Mouse (Mus musculus) CH12.LX (cell line): ENCODE results near the gene Fgfr2. TPM values are rescaled to one million over a fixed set of nuclear protein-coding genes. Genes with fewer than 3 reads are reported as not detected.

Source experiments
- DNase-seq: peaks from one replicate; pipeline ENCODE4 v3.0.0-alpha.2; 2013; ENCODE audit errors: extremely low read depth
- H3K27ac ChIP-seq: 2 replicates; pipeline ENCODE4 v1.5.1; 2012; ENCODE audit warnings: low read depth, mild to moderate bottlenecking, control low read depth, moderate library complexity; ENCODE audit not compliant: insufficient read depth
- H3K27me3 ChIP-seq: replicated peaks from 2 replicates; pipeline ENCODE3; 2012; ENCODE audit warnings: inconsistent platforms
- H3K36me3 ChIP-seq, 2 experiments: replicated peaks in 1 of 2; 2 replicates each; pipeline versions ENCODE3 to v1.6.1; 2012; ENCODE audit warnings: inconsistent platforms in 1 of 2, low read length in 1 of 2, mild to moderate bottlenecking in 1 of 2, mixed read lengths in 1 of 2, moderate library complexity in 1 of 2; ENCODE audit not compliant: control insufficient read depth in 1 of 2, insufficient read depth in 1 of 2
- H3K4me1 ChIP-seq, 2 experiments: 2 replicates each; pipeline ENCODE4 v1.6.1; 2012; ENCODE audit warnings: inconsistent platforms in 1 of 2, moderate library complexity in 1 of 2; ENCODE audit not compliant: insufficient read depth in 2 of 2, control insufficient read depth in 1 of 2
- H3K4me2 ChIP-seq: 2 replicates; pipeline ENCODE4 v1.6.1; 2012; ENCODE audit warnings: low read depth, mild to moderate bottlenecking, control low read depth; ENCODE audit not compliant: poor library complexity, insufficient read depth, severe bottlenecking
- H3K4me3 ChIP-seq, 3 experiments: fragments of 150-350 bp in 1 of 3; sonication (generic) in 1 of 3; replicated peaks in 1 of 3; 2 replicates each; pipeline versions ENCODE3 to v1.5.1; 2011 to 2012; ENCODE audit warnings: low read depth in 2 of 3, low read length in 2 of 3, mild to moderate bottlenecking in 2 of 3, moderate library complexity in 2 of 3, control low read depth in 1 of 3, improper control_type of control experiment in 1 of 3, inconsistent platforms in 1 of 3, mixed read lengths in 1 of 3; ENCODE audit not compliant: poor library complexity in 1 of 3
- H3K79me2 ChIP-seq: replicated peaks from 2 replicates; pipeline ENCODE4 v1.6.1; 2012; ENCODE audit warnings: mild to moderate bottlenecking, moderate library complexity; ENCODE audit not compliant: control insufficient read depth, poor library complexity, insufficient read depth, severe bottlenecking; ENCODE audit errors: extremely low read depth
- H3K9ac ChIP-seq: 2 replicates; pipeline ENCODE4 v1.6.1; 2012; ENCODE audit warnings: low read depth, mild to moderate bottlenecking, control low read depth, moderate library complexity; ENCODE audit not compliant: insufficient read depth
- H3K9me3 ChIP-seq: replicated peaks from 2 replicates; pipeline ENCODE3; 2012; ENCODE audit warnings: low read length, inconsistent platforms, mixed read lengths
- BHLHE40 ChIP-seq: IDR thresholded peaks from 2 replicates; pipeline ENCODE4 v1.6.1; 2011; ENCODE audit warnings: mild to moderate bottlenecking, low read depth, low read length, improper control_type of control experiment
- CHD1 ChIP-seq: IDR thresholded peaks from 2 replicates; pipeline ENCODE4 v1.6.1; 2012; ENCODE audit warnings: low read depth, low read length, improper control_type of control experiment, inconsistent platforms
- CHD2 ChIP-seq: IDR thresholded peaks from 2 replicates; pipeline ENCODE4 v1.6.1; 2011; ENCODE audit warnings: low read length, improper control_type of control experiment
- CTCF ChIP-seq, 2 experiments: IDR thresholded peaks in 1 of 2; conservative IDR thresholded peaks in 1 of 2; 2 replicates each; pipeline ENCODE4 v1.5.1; 2011 to 2012; ENCODE audit warnings: low read depth in 2 of 2, low read length in 2 of 2, improper control_type of control experiment in 1 of 2, inconsistent platforms in 1 of 2, mild to moderate bottlenecking in 1 of 2, moderate library complexity in 1 of 2
- E2F4 ChIP-seq: IDR thresholded peaks from 2 replicates; pipeline ENCODE4 v1.6.1; 2011; ENCODE audit warnings: low read depth, low read length, improper control_type of control experiment; ENCODE audit not compliant: insufficient replicate concordance
- EP300 ChIP-seq: IDR thresholded peaks from 2 replicates; pipeline ENCODE4 v1.6.1; 2011; ENCODE audit warnings: low read length, improper control_type of control experiment
- GABPA ChIP-seq: IDR thresholded peaks from 2 replicates; pipeline ENCODE4 v1.6.1; 2012; ENCODE audit warnings: low read depth, low read length, improper control_type of control experiment, inconsistent platforms; ENCODE audit not compliant: insufficient replicate concordance
- HCFC1 ChIP-seq: IDR thresholded peaks from 2 replicates; pipeline ENCODE4 v1.6.1; 2012; ENCODE audit warnings: low read depth, mild to moderate bottlenecking, inconsistent platforms, low read length, improper control_type of control experiment
- IRF4 ChIP-seq: IDR thresholded peaks from 2 replicates; pipeline ENCODE4 v1.6.1; 2014; ENCODE audit warnings: low read depth, mild to moderate bottlenecking, inconsistent platforms, low read length, improper control_type of control experiment
- JUN ChIP-seq: IDR thresholded peaks from 2 replicates; pipeline ENCODE4 v1.6.1; 2011; ENCODE audit warnings: low read depth, mild to moderate bottlenecking, low read length, improper control_type of control experiment, moderate library complexity; ENCODE audit not compliant: insufficient read depth
- JUND ChIP-seq: conservative IDR thresholded peaks from 2 replicates; pipeline ENCODE4 v1.6.1; 2011; ENCODE audit warnings: low read depth, low read length, improper control_type of control experiment
- KAT2A ChIP-seq: IDR thresholded peaks from 2 replicates; pipeline ENCODE4 v1.6.1; 2012; ENCODE audit warnings: low read length, improper control_type of control experiment, inconsistent platforms; ENCODE audit not compliant: insufficient replicate concordance
- MAZ ChIP-seq: IDR thresholded peaks from 2 replicates; pipeline ENCODE4 v1.6.1; 2012; ENCODE audit warnings: low read depth, mild to moderate bottlenecking, inconsistent platforms, low read length, improper control_type of control experiment, moderate library complexity
- NELFE ChIP-seq: IDR thresholded peaks from 2 replicates; pipeline ENCODE4 v1.6.1; 2011; ENCODE audit warnings: low read depth, low read length, improper control_type of control experiment
- POLR2A ChIP-seq: IDR thresholded peaks from 2 replicates; pipeline ENCODE4 v1.6.1; 2011; ENCODE audit warnings: low read depth, mild to moderate bottlenecking, improper control_type of control experiment, low read length
- POLR2AphosphoS2 ChIP-seq: IDR thresholded peaks from 2 replicates; pipeline ENCODE4 v1.6.1; 2011; ENCODE audit warnings: low read depth, low read length, improper control_type of control experiment
- RAD21 ChIP-seq: IDR thresholded peaks from 2 replicates; pipeline ENCODE4 v1.6.1; 2011; ENCODE audit warnings: low read depth, mild to moderate bottlenecking, low read length, improper control_type of control experiment, moderate library complexity
- RCOR1 ChIP-seq: conservative IDR thresholded peaks from 2 replicates; pipeline ENCODE4 v1.6.1; 2012; ENCODE audit warnings: low read depth, mild to moderate bottlenecking, inconsistent platforms, low read length, improper control_type of control experiment
- TBP ChIP-seq: conservative IDR thresholded peaks from 2 replicates; pipeline ENCODE4 v1.6.1; 2011; ENCODE audit warnings: low read depth, low read length, improper control_type of control experiment
- USF2 ChIP-seq: conservative IDR thresholded peaks from 2 replicates; pipeline ENCODE4 v1.6.1; 2011; ENCODE audit warnings: low read depth, low read length, improper control_type of control experiment
- ZC3H11A ChIP-seq: IDR thresholded peaks from 2 replicates; pipeline ENCODE4 v1.6.1; 2012; ENCODE audit warnings: low read depth, mild to moderate bottlenecking, inconsistent platforms, low read length, improper control_type of control experiment
- ZKSCAN1 ChIP-seq: IDR thresholded peaks from 2 replicates; pipeline ENCODE4 v1.6.1; 2012; ENCODE audit warnings: low read depth, inconsistent platforms, low read length, improper control_type of control experiment, borderline replicate concordance
- ZMIZ1 ChIP-seq: IDR thresholded peaks from 2 replicates; pipeline ENCODE4 v1.6.1; 2012; ENCODE audit warnings: low read depth, mild to moderate bottlenecking, inconsistent platforms, low read length, improper control_type of control experiment
- dilution Hi-C: fragments of 300-500 bp; cut with MboI; formaldehyde crosslinking; loops from 2 replicates; pipeline ENCODE4 v1.14.3; 2020; ENCODE audit warnings: low sequenced_read_pairs; ENCODE audit not compliant: extremely low pct_unique_long_range_greater_than_20kb, extremely low pct_ligation_motif_present
- in situ Hi-C: fragments of 300-500 bp; cut with MboI; formaldehyde crosslinking; loops from 3 replicates; pipeline ENCODE4 v1.14.3; 2019; ENCODE audit warnings: low sequenced_read_pairs, low pct_ligation_motif_present, low pct_unique_long_range_greater_than_20kb, mixed read lengths
- polyA plus RNA-seq: library from polyadenylated mRNA; unstranded; fragments of >175 nt; gene quantifications from 2 replicates; pipeline ENCODE4 v1.2.1, GENCODE M21; 2012; ENCODE audit warnings: low read depth; ENCODE audit not compliant: insufficient read length
- total RNA-seq, 2 experiments: library from RNA; depleted of rRNA; stranded (reverse); fragments of 300-350 nt in 1 of 2; fragments of >200 nt in 1 of 2; gene quantifications; 2 replicates each; pipeline ENCODE4 v1.2.3; 2012 to 2014

Gene Fgfr2
- total and polyA plus RNA-seq, 3 experiments = not detected

DNA sequence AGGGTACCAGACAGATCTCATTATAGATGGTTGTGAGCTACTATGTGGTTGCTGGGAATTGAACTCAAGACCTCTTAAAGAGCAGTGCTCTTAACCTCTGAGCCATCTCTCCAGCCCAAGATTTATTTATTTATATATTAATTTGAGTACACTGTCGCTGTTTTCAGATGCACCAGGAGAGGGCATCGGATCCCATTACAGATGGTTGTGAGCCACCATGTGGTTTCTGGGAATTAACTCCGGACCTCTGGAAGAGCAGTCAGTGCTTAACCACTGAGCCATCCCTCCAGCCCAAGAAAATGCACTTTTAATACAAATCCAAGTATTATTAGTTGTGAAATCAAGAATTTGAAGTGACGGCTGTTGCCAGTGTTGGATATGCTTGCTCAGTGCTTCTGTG lies 2224.8 kb downstream of the Fgfr2 start:
- H3K4me3 ChIP-seq = no peak overlapping the region
- no peaks in the 10 kb centered on the region for H3K36me3 ChIP-seq
- no peak overlapping the region for H3K9ac ChIP-seq
- in situ Hi-C loops (no loop called here), dilution Hi-C loops (no loop called here)
- no peaks in the 10 kb centered on the region for H3K27me3 ChIP-seq
- H3K79me2 ChIP-seq = no peaks in the 10 kb centered on the region
- peaks cover under 1 to 26% of the 10 kb centered on the region in 2 experiments; a peak in 3 of 4 replicates for H3K4me1 ChIP-seq
- no peaks in the 10 kb centered on the region for H3K9me3 ChIP-seq
- no peak overlapping the region for H3K27ac ChIP-seq
- H3K4me2 ChIP-seq = no peak overlapping the region
- TF ChIP-seq CTCF (conservative IDR thresholded peaks at IDR 0.05 in 1 of 2, IDR thresholded peaks at IDR 0.05 in 1 of 2; ENCODE audit: low read depth in 2 of 2, low read length in 2 of 2) (peak in 1 of 2 experiments; percentile 37; a peak in 2 of 4 replicates), JUND (no peak)
- DNase-seq = no peak

DNA sequence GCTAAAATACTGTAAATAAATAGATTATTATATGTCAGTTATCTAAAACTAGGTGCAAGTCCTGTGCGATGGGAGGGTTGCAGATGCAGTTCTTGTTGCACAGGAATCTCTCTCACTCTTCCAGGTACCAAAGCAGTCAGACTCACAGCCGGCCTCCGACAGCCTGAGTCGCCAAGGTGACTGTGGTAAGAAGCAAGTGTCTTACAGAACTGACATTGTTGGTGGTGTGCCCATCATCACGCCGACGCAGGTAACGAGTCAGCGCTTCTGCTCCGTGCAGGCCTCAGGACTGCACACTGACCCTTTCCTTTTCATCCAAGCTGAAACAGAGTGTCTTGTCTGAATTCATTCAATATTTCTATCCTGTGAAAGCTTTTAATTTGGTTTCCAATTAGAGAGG lies 2225.9 kb downstream of the Fgfr2 start:
- no peak overlapping the region for H3K4me3 ChIP-seq
- H3K4me1 ChIP-seq = peaks cover 0 to 33% of the 10 kb centered on the region in 2 experiments; a peak in 2 of 4 replicates
- no peak overlapping the region for H3K27ac ChIP-seq
- peaks cover 2% of the 10 kb centered on the region for H3K27me3 ChIP-seq
- H3K4me2 ChIP-seq = no peak overlapping the region
- in situ Hi-C loops = no loop called here
- no peaks in the 10 kb centered on the region for H3K36me3 ChIP-seq
- H3K79me2 ChIP-seq = no peaks in the 10 kb centered on the region
- no peaks in the 10 kb centered on the region for H3K9me3 ChIP-seq
- no peak overlapping the region for H3K9ac ChIP-seq
- TF ChIP-seq BHLHE40 (no peak), TBP (no peak), MAZ (no peak), JUND (no peak), NELFE (no peak), IRF4 (no peak), E2F4 (no peak), CHD2 (no peak), ZMIZ1 (no peak), USF2 (no peak), HCFC1 (no peak)
- no peak for DNase-seq
- dilution Hi-C loops = no loop called here

DNA sequence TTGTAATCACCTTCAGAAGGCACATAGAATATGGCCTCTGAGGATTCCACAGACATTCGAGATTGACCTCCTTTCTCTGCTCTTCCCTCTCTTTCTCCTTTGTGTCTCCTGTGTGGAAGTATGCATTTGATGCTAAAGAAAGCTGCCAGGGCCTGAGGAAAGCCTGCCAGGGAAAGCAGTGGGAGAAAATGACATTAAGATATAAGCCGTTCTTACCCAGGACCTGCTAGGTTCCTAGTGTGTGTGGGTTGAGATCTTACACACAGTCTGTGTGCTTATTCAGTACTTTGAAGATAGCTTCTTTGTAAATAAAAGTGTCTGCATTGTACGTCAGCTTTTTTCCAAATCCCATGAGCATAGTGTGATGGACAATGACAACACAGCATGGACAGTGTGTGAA lies 2227.1 kb downstream of the Fgfr2 start:
- TF ChIP-seq BHLHE40 (no peak), CHD1 (no peak), RCOR1 (no peak), MAZ (no peak), NELFE (no peak), POLR2A (no peak), IRF4 (no peak), JUN (no peak), KAT2A (no peak), E2F4 (no peak), ZKSCAN1 (no peak), EP300 (no peak), POLR2AphosphoS2 (no peak), RAD21 (no peak), ZC3H11A (no peak), GABPA (no peak)
- TF ChIP-seq, all 38 proteins: peak for 0
- no peak overlapping the region for H3K27ac ChIP-seq
- H3K4me1 ChIP-seq = peaks cover 0 to 33% of the 10 kb centered on the region in 2 experiments; a peak in 2 of 4 replicates
- no peaks in the 10 kb centered on the region for H3K9me3 ChIP-seq
- H3K27me3 ChIP-seq = peaks cover 2% of the 10 kb centered on the region
- no peaks in the 10 kb centered on the region for H3K79me2 ChIP-seq
- H3K4me2 ChIP-seq = no peak overlapping the region
- dilution Hi-C loops (no loop called here), in situ Hi-C loops (no loop called here)
- H3K4me3 ChIP-seq = no peak overlapping the region
- no peaks in the 10 kb centered on the region for H3K36me3 ChIP-seq
- no peak for DNase-seq
- no peak overlapping the region for H3K9ac ChIP-seq
